Mouse (Mus musculus) effector memory CD4-positive, alpha-beta T cell, adult 7 months (primary cell): Measurements from ENCODE around the gene Trmt10c. TPM values are rescaled to one million over a fixed set of nuclear protein-coding genes. Genes with fewer than 3 reads are reported as not detected.

ENCODE experiments used
- polyA plus RNA-seq: library from polyadenylated mRNA; unstranded; fragments of 100-300 nt; shearing (Covaris generic); gene quantifications from one replicate; pipeline ENCODE4 v1.2.1, GENCODE M21; 2017

Gene Trmt10c
- 29.9 TPM for polyA plus RNA-seq

DNA sequence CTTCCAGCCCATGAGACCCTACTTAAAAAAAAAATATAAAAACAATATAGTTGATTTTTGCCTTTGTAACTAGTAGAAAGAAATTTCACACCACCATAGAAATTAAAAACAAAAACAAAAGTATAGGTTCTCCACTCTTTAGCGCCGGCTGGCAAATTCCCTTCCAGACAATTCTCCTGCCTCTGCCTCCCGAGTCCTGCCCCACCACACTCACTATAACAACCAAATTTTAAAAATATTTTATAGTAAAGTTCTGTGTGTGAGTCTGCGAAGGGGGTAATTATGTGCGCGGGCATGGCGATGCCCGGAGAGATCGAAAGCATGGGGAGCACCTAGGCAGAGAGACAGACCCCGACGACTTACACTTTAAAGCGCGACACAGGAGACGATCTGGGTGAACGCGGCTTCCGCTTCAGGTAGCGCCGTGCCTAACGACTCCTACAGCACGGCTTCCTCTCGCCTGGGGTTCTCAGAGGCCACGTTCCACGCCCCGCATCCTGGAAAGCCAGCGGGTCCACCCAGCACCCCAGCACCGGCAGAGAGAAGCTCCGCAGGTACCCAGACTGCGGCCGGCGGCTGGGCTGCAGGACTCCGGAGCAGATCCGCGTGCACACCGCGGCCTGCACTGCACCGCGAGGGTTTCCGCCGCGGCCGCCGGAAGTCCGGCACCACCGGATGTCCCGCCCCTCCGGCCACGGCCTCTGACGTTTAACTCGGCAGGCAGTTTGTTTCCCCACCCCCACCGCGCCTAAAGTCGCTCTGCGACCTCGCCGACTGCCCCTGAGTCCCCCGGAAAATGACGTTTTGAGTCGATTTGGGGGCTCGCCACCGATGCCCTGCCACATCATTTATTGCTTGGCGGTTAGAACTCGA lies at the start of gene Trmt10c:
Gene Trmt10c (minus strand): TSS at position 682 of the 873 bp plus-strand sequence.

GRCm38 (mm10) chr16:56048038-56048437 lies 10.4 kb upstream of the Trmt10c start, which contains the start of gene Senp7:
Gene Senp7, plus strand, starts transcription at chr16:56048338.

GRCm38 (mm10) chr16:56029661-56030082 lies 7.9 kb downstream of the Trmt10c start, which contains the start of gene Pcnp:
Gene Pcnp, minus strand, starts transcription at chr16:56029739.

Other genes with a start within 250 kb of the Trmt10c start
- gene Nfkbiz, start 198.9 kb downstream of the Trmt10c start, polyA plus RNA-seq, result 958 TPM
- gene Nxpe3, start 142.5 kb downstream of the Trmt10c start, polyA plus RNA-seq, result 7.8 TPM
- gene Cep97, start 103.0 kb downstream of the Trmt10c start, polyA plus RNA-seq, result 29.3 TPM
- 560 TPM for gene Rpl24, start 71.5 kb downstream of the Trmt10c start, polyA plus RNA-seq
- gene Zbtb11, start 63.9 kb downstream of the Trmt10c start, polyA plus RNA-seq, result 82.7 TPM
- gene Pcnp, start 8.1 kb downstream of the Trmt10c start, polyA plus RNA-seq, result 108 TPM
- 35.8 TPM for gene Senp7, start 10.5 kb upstream of the Trmt10c start, polyA plus RNA-seq
- gene Impg2, start 166.5 kb upstream of the Trmt10c start, polyA plus RNA-seq, result 0.56 TPM